Mouse (Mus musculus) kidney, adult 18-20 months (tissue): ENCODE measurements around the gene Cfap58.

ENCODE experiments used
- DNase-seq: peaks from one replicate; pipeline ENCODE4 v3.0.0; 2021

The Cfap58 gene

DNA sequence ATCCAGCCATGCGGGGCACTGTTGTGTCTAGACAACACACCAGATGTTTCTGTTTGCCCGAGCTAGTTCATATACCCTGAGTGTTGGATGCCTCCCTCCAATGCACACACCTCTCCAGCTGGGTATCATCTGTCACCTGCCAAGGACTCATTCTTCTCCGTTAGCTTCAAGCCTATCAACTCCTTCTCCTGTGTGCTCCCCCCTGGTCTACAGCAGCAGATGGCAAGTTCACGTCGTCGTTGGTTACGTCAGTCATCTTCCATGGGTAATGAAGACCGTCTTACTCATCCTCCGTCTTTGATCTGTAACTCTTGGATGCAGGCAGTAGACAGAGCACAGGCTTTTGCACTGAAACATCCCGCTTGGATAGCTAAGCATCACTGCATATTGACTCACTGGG lies 42.8 kb downstream of the Cfap58 start:
- DNase-seq = no peak

DNA sequence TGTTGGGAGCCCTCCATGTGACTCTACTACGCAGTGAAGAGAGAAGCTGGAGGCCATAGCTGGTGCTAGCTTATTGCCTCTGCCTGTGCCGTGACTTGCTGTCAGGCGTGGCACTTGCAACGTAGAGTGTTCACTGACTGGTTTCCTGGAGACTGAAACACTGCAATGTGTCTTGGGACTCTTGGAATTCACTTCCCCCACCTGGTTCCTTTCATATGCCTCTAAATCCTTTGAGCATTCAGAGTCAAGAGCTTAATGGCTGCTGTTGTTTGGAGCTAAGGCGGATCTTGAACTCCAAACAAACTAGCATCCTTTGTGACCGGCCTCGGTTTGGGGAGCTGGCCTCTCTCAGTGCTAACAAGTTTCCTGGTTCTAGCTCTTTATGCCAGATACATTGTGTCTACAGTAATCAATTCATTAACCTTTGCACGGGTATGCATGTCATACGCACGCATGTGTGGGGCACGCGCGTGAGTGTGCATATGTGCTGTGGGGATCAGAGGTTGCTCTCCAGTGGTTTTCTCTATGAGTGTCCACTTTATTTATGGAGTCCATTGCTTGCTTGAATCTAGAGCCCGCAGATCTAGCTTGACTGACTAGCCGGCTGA lies 48.2 kb downstream of the Cfap58 start:
- DNase-seq = no peak

DNA sequence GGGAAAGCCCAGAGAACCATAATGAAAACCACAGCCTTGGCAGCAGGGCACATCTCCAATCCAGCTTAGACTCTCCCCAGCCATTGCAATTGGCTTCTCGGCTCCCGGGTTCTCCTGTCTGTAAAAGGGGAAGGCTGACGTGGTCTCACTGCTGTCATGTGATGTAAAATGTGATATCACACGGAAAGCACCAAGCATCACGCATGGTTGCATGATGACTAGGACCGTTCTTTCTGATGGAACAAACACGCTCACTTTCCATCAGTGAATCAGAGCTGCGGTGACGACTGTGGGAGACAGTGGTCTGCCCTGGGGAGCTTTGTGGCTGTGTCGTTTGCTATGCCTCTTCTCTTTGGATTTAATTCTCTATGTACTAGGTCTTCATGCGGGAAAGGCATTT lies 50.5 kb downstream of the Cfap58 start:
- DNase-seq = no peak

DNA sequence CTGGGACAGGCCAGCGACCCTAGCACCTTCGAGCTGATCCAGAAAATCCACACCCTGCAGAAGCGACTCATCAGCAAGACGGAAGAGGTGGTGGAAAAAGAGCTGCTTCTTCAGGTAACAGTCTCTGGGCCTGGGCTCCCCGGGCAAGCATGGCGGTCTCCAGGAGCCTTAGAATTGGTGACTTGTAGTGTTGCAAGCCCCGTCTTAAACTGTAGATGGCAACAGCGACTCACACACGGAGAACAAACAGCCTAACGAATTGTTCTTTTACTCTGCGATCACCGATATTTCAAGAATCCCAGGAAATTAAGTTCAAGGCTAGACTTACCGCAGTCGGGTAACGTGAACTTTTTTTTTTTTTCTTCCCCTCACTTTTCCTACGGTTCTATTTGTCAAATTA lies 51.0 kb downstream of the Cfap58 start:
- peak; percentile 26 for DNase-seq

DNA sequence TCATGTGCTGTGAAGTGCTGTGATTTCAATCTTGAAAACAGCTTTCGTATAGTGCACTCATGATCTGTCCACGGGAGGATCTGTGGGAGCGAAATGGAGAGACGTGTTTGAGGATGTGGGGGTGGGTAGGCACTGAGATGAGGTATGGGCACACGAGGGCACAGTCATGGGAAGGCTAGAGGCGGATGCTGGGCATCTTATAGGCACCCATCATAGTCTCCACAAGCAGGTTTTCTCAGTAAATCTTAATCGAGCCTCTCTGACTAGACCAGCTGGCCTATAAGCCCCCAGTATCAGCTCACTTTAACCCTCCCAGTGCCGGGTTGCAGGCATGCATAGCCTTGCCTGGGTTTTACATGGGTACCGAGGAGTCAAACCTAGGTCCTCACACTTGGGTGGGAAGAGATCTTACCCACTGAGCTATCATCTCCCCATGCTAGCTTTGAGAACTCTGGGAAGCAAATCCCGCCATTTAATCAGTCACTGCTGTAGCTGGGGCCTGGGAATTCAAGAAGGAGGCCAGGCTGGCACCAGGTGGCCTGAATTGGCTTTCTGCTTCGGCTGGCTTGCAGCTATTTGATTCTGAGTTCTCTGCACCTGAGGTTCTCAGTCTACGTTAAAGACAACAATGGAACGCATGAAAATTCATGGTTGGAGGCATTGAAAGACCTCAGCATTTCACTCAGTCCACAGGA lies 51.6 kb downstream of the Cfap58 start:
- no peak for DNase-seq

DNA sequence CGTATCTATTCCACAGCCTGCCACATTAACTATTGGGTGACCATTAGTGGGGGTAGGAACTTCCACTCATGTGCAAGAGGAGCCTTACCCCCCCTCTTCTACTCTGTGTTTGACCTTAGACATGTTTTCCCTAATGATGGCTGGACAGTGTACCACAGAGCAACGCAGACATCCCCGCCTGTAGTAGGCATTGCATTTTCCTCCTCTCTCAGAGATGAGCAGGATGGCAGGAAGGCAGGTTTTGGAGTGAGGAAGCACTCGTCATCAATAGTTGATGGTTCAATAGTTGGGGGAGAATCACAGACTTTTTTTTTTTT lies 52.1 kb downstream of the Cfap58 start:
- DNase-seq = no peak

DNA sequence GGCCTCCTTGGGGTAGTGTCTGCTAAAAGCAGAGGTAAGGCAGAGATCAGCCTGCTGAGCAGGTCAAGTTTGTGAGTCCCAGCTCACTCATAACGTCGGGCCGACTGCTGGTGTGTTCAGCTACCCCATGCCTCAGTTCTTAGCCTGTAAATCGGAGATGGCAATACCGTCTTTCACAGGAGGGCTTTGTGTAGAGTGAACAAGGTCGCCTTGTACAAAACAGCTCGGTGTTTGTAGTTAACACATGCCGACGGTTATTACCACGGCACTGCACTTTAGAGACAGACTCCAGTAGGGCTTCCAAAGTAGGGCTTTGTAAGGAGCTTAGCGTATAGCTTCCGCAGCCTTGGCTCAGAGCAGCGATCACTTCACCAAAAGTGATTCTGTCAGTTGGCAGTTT lies 63.8 kb downstream of the Cfap58 start:
- DNase-seq = no peak

DNA sequence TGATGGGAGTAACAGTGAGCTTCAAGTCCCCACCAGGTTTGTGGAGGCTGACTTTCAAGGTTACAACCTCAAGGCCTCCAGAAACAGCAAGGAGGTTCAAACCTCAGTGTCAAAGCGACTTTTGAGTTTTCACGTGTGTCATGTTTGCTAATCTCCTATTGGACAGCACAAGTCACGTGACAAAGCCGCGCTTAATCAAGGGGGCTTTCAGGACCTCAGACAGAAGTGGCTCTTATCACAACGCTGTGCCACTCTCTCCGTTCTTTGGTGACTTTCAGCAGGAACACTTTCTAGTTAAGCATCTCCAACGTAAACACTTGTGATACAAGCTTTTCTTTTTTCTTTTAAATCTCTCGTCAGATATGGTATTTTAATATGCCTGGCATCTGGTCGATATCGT lies 64.3 kb downstream of the Cfap58 start:
- no peak for DNase-seq

DNA sequence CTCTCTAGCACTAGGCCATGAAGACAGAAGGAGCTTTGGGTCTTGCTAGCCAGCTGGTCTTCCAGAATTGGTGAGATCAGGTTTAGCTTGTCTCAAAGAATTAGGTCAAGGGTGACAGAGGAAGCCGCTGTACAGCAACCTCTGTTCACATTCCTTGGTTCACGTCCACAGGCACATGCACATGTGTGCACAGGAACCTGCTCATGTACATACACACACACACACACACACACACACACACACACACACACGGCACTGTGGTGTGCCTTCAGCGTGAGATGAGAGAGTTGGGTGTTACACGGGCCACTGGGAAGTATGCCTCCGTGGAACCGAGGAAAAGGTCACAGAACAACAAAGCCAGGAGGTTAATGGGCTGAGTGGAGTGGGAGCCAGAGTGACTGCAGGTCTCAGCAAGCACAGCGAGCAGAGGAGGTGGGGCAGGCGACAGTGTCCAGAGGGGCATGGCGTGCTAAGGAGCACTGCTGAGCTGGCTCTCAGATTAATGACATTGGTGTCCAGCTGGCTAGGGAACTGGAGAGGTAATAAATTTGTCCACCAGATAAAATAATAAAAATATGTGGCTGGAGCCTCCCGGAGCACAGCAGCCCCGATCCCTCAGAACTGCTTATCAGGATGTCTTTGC lies 71.4 kb downstream of the Cfap58 start:
- no peak for DNase-seq

DNA sequence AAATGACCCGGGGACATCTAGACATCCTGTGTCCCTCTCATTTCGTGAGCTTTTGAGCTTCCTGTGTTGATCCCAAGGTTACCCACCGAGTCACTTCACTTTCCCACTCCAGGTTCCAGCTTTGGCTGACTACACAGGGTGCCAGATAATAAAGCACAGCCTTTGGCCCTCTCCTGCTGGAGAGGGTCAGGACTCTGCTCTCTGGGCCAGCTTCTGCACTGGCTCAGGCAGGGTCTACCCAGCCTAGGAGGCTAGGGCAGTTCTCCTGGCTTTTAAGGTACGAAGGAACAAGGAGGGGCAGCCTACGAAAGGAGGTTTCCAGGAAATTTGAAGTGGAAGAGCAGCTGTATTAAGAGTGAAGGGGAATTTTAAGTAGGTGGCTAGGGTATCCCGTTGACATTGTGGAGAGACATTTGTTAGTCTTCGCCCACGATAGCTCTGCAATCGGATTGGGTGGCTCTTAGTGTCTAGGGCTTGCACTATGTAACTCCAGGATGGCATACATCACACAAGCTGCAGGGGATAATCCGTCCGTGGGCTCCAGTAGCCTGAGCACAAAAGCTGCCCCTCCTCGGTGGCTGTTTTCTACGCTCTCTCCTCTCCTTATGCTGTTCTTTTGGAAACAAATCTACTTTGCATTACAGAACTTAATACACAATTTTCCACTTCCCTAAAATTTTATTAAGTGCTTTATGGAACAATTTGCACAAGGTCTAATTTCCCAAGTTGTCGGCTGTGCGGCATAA lies 72.3 kb downstream of the Cfap58 start:
- DNase-seq = no peak

DNA sequence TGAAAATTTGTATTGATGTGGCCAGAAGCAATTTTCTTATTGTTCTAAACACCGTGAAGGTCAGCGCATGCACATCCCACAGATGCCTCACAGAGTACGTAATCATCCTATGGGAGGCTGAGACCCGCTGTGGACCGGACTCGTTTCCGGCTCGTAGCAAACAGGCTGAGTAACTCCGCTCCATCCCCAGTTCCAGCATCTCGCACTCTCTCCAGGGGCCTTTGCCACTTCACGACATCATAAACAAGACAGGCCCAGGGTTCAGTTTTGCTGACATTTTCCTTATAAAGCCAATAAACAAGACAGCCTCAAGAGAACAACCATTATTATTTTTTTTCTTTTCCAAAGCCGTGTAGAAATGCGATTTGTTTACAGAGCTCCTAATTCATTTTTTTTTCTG lies 82.6 kb downstream of the Cfap58 start:
- DNase-seq = no peak

DNA sequence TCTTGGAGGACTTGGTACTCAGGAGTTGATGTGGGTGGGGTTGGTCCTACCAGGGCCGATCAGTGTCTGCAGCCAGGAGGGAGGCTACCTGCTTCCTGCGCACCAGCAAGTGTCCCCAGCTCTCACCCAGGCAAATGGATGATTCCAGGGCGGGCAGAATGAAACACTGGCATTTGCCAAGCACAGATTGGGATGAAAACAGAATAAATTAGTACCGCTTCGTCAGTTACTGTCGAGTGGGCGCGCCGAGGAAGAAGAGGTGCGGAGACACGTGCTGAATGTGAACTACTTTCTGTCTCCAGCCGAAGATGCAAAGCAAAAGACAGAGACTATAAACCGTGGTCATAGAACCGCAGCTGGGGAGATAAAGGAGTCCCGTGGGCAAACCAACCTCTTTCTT lies 84.0 kb downstream of the Cfap58 start:
- DNase-seq = no peak

DNA sequence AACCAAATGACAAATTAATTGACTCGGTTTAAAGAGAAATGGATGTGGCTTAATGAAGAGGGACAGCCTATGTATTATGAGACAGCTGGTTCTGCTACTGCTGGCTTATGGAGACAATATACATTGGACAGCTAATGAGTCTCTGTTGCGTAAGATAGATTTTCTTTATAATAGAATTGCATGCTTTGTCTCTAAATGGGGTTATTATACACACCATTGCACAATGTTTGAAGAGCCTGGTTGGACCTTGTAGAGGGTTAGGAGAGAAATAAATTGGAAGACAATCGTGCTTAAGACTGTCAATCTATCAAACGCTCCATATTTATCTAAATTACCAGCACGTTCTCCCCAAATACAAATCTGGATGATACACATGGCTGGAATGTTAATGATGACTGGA lies 85.3 kb downstream of the Cfap58 start:
- DNase-seq = no peak

DNA sequence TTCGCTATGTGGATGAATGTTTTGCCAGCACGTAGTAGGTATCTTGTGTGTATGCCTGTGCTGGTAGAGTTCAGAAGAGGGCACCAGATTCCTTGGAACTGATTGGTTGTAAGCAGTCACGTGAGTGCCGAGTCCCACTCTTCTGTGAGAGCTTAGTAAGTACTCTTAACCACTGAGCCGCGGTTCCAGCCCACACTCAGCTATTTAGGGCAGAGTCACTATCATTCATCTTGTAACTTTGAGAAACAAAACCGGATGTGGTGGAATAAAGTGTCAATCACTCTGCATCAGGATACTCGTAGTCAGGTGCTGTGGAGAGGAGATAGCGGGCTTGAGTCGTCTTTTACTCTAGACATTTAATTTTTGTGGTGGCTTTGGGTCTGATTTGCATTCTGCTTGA lies 86.3 kb downstream of the Cfap58 start:
- DNase-seq = no peak

DNA sequence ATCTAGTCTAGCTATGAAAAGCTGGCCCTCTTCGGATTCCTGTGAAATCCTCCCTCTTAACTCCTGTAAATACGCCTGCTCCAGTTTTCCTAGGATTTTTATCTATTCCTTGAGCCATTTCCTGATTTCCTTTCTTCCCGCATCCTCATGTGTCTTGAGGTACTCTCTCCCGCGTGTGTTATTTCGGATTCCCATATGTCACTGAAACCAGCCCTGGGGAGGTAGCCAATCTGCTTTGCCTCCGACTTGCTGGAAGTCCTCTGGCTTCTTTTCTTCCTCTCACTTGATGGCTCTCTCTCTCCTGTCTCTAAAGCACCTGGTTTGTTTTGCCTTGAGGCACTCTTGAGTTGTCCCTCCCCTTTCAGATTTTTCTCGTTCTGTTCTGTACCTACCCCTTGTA lies 87.9 kb downstream of the Cfap58 start:
- DNase-seq = no peak

DNA sequence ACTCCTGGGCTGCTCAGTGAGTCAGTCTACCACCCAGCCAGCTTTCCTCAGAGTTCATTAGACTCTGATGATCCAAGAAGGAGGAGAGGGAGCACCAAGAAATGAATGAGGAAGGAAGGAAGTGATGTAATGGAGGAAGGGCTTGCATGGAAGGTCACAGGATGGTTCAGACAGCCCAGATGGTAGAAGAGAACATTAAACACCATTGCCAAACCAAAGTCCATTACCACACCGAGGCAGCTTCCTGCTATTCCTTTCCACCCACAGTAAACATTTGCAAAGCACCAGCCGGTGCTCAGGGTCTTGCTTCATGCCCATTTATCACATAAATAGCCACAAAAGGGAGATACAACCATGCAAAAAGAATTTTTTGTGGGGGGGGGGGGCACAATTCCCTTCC lies 89.4 kb downstream of the Cfap58 start:
- no peak for DNase-seq

DNA sequence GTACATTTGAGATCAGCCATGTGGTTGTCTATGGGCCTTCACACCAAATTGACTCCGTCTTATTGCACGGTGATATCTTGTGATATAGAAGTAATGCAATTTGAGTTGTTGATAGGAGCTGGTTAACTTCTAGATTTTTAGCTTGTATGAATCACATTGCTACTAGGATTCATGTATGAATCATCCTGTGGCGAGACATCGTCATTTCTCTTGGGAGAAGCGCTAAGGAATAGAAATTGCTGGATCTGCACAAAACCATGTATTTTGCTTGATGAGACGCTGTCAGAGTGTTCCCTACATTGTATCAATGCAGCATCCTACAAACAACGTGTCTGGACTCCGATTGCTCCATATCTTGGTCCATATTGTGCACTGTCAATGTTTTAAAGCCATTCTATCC lies 102.1 kb downstream of the Cfap58 start:
- no peak for DNase-seq

DNA sequence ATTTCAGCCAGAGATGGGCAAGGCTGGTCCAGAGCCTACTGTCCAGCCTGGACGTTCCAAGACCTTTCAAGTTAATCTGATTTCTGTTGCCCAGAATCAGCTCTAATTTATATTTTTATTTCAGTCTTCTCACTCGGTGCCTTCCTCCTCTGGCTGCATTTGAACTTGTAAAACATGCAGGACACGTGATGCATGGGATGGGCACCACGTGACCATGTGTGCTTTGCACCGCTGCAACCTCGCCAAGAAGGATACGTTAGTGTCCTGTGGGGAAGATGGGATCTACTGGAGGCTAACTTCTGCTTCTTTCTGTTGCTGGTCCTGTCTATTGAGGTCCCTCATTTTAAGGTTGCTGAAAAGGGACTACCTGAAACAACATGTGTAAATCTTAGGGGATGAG lies 109.8 kb downstream of the Cfap58 start:
- no peak for DNase-seq

DNA sequence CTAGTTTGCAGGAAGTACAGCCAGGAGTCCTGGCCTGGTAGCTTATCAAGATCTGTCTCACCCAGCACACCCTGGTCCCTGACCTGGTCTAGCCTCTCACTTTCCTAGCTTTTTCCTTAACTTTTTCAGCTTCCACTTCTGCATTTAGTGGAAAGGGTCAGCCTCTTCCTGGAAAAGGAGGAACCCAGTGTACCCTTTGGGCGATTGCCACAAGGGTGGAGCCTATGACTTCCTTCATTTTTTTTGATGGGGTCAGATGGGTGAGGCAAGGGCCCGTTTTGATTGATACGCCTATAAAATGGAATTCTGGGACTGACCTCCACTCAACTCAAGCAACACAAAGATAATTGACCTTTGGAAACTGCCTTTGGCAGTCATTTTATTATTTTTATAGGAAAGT lies 111.9 kb downstream of the Cfap58 start:
- no peak for DNase-seq

DNA sequence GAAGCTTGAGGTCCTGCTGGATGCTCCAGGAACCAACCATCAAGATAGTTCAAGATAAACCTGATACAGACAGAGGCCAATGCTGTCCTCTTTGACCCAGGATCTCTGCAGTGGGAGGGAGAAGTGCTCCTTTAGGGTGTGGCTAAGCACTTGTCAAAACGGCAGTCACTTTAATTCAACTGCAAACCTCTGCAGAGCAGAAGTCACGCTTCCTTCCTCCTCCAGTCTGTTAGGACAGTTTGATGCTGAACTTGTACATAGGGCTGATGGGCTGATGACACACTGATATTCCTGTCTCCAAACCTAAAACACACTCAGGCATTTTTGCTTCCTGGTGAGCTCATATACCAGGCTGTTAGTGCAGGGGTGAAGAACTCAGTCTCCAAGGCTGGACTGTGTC lies 125.8 kb downstream of the Cfap58 start:
- no peak for DNase-seq

DNA sequence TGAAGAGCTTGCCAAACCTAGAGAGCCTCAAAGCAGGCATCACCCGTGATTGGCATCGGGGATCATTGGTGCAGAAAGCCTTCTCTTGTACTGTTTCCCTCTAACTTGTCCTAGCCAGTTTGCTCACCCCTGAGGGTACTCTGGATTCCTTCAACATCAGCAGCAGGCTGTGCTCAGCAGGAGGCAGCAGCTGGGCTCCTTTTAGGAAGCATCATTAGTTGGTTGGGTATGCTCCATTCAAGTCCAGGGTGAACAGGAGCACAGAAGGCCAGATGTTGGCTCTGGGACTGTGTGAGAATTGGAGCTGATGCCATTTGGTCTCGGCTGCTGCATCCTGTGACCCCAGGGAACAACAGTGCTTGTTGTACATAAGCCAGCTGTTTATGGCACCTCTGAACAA lies 142.2 kb downstream of the Cfap58 start:
- no peak for DNase-seq

DNA sequence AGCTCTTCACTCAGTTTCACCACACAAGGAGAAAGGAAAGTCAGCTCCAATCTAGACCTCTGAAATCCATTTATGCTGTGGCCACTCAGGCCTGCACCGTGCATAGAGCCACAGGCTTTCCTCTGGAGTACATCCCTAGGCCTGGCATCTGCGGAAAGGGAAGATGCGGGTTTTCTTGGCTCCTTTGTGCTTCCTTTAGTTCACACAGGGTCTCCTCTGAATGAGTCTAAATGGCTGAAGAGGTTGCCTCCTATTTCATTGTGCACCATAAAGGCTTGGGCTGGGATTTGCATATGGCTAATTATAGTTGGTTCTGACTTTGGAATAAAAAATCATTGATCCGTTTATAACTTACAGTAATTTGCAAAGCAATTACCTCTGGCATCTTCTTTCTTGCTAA lies 144.0 kb downstream of the Cfap58 start:
- no peak for DNase-seq
